Mouse (Mus musculus): Measurements from ENCODE around the gene Poc1b.

DNA sequence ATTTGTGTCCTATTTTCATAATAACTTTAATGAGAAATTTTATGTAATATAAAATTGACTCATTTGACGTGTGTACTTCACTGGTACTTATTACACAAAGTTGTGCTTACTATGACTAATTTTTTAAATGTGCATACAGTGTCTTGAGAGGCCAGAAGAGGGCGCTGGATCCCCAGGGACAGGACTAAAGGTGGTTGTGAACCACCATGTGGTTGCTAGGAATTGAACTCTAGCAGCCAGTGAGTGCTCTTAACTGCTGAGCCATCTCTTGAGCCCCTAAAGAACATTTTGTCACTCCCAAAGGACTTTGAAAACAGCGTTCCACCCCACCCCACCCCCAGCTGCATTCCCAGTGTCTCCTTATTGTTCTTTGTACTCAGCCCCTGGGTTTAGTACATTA lies 84.0 kb downstream of the Poc1b start:
- TF ChIP-seq CTCF (conservative IDR thresholded peaks at IDR 0.05; ENCODE audit: insufficient read depth, insufficient read length, low read depth, low read length) = peak; percentile 84
- no peak for TF ChIP-seq POLR2A (IDR thresholded peaks at IDR 0.05; ENCODE audit: low read depth, low read length)
